Comparison of ENCODE assay signal across 8 mouse cellular contexts in the genomic region with DNA sequence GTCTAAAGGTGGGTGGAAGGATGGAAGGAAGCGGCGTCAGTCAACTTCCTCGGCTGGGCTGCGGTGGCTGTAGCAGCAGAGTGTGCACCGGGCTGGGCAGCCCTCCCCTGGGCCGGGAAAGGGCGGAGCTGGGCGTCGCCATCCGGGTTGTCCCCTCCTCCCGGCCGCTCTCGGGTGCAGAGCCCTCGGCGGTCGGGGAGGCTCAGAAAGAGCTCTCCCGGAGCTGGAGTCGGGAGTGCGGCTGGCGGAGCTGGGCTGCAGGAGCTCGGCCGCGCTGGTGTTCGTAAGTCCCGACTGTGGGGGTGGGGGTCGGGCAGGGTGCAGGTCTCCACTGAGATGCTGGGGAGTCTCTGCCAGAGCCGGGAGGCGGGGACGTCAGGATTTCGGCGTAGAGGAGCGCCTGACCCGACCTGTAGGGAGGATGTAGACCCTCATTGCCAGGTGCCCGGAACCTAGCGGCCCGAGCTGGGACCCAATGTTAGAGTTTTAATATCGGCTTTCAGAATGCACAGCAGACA. TPM values are rescaled to one million over a fixed set of nuclear protein-coding genes. Genes with fewer than 3 reads are reported as not detected.
DNase-seq lines count a peak whose midpoint lies in the region; ATAC-seq and TF ChIP-seq lines count a peak whose summit lies in the region.

A gene (plus strand): TSS at position 203 of the 518 bp plus-strand sequence.

- DNase-seq in cerebellum, adult 11 months = peak; percentile 86
- peak; percentile 82 for DNase-seq in forebrain, postnatal 0 days
- peak; percentile 87 for DNase-seq in heart, postnatal 4 days
- DNase-seq in layer of hippocampus, adult 2 months (ENCODE audit: low spot score in 2 of 2) = peak; percentile 91
- DNase-seq in lung, adult 2 months = peak; percentile 86
- peak; percentile 91 for DNase-seq in testis, postnatal 10 days (ENCODE audit: low spot score)

- no peaks in the 10 kb centered on the region for H3K4me1 ChIP-seq in ES-Bruce4 (ENCODE audit: control insufficient read depth, insufficient read depth, low read length)
- peaks cover 9% of the 10 kb centered on the region for H3K4me1 ChIP-seq in forebrain, postnatal 0 days (ENCODE audit: insufficient read depth)
- H3K4me1 ChIP-seq in lung, adult 2 months (ENCODE audit: control insufficient read depth, insufficient read depth, low read length) = peaks cover 5% of the 10 kb centered on the region
- peaks cover 17% of the 10 kb centered on the region for H3K4me1 ChIP-seq in neural tube, embryonic 15.5 days

- no peak within 1 kb of the TSS for H3K27ac ChIP-seq in ES-Bruce4 (ENCODE audit: insufficient read depth, low read length)
- H3K27ac ChIP-seq in forebrain, postnatal 0 days (ENCODE audit: low read depth, low read length) = peak within 1 kb of the TSS; percentile 83
- peak within 1 kb of the TSS; percentile 94 for H3K27ac ChIP-seq in layer of hippocampus, adult 2 months
- H3K27ac ChIP-seq in neural tube, embryonic 15.5 days (replicated peaks) = peak within 1 kb of the TSS; percentile 81

- H3K27me3 ChIP-seq in ES-Bruce4 (ENCODE audit: control insufficient read depth, insufficient read depth, low read length, poor library complexity, severe bottlenecking) = no peaks in the 10 kb centered on the region
- H3K27me3 ChIP-seq in forebrain, postnatal 0 days (ENCODE audit: insufficient read depth, low read length) = no peaks in the 10 kb centered on the region
- H3K27me3 ChIP-seq in neural tube, embryonic 15.5 days (replicated peaks) = no peaks in the 10 kb centered on the region

- no peaks in the 10 kb centered on the region for H3K9me3 ChIP-seq in ES-Bruce4 (replicated peaks; ENCODE audit: control insufficient read depth, insufficient read depth, low read length, poor library complexity, severe bottlenecking)
- H3K9me3 ChIP-seq in forebrain, postnatal 0 days (ENCODE audit: low read length) = no peaks in the 10 kb centered on the region
- no peaks in the 10 kb centered on the region for H3K9me3 ChIP-seq in neural tube, embryonic 15.5 days (replicated peaks)

- peak; percentile 9 for TF ChIP-seq POLR2A in ES-Bruce4 (IDR thresholded peaks at IDR 0.05; ENCODE audit: insufficient read depth, low read length)
- TF ChIP-seq POLR2A in lung, adult 2 months (IDR thresholded peaks at IDR 0.05; ENCODE audit: borderline replicate concordance, extremely low read depth, low read depth, low read length) = peak; percentile 85

- 0% methylated on average over 37 of the region's 37 CpGs for WGBS in forebrain, postnatal 0 days
- WGBS in lung, adult 2 months = under 1% methylated on average over 37 of the region's 37 CpGs
- WGBS in neural tube, embryonic 15.5 days = 1% methylated on average over 37 of the region's 37 CpGs

- peak within 1 kb of the TSS; percentile 83 for H3K4me3 ChIP-seq in ES-Bruce4 (ENCODE audit: low read depth, low read length)
- H3K4me3 ChIP-seq in forebrain, postnatal 0 days (ENCODE audit: low read depth, low read length) = peak within 1 kb of the TSS; percentile 83
- peak within 1 kb of the TSS; percentile 96 for H3K4me3 ChIP-seq in layer of hippocampus, adult 2 months
- H3K4me3 ChIP-seq in lung, adult 2 months (replicated peaks; ENCODE audit: extremely low read depth, low read depth, low read length) = peak within 1 kb of the TSS; percentile 68
- peak within 1 kb of the TSS; percentile 61 for H3K4me3 ChIP-seq in neural tube, embryonic 15.5 days (replicated peaks)

- peak; percentile 96 for ATAC-seq in forebrain, postnatal 0 days
- peak; percentile 96 for ATAC-seq in neural tube, embryonic 15.5 days (ENCODE audit: low FRiP score)

- no peak for TF ChIP-seq CTCF in ES-Bruce4 (IDR thresholded peaks at IDR 0.05; ENCODE audit: low read depth, low read length)
- no peak for TF ChIP-seq CTCF in forebrain, postnatal 0 days (IDR thresholded peaks at IDR 0.05; ENCODE audit: low read depth)
- no peak for TF ChIP-seq CTCF in layer of hippocampus, adult 2 months (conservative IDR thresholded peaks at IDR 0.05)
- TF ChIP-seq CTCF in lung, adult 2 months (IDR thresholded peaks at IDR 0.05; ENCODE audit: insufficient read depth, low read length) = no peak

- TF ChIP-seq EP300 in ES-Bruce4 (IDR thresholded peaks at IDR 0.05; ENCODE audit: insufficient read depth, low read depth, low read length) = 0 out of 2 replicates have a peak, but pooled peaks have one; percentile 18

- H3K9ac ChIP-seq in ES-Bruce4 (ENCODE audit: low read depth, poor library complexity, severe bottlenecking) = peak within 1 kb of the TSS; percentile 71
- peak within 1 kb of the TSS; percentile 78 for H3K9ac ChIP-seq in forebrain, postnatal 0 days
- peak within 1 kb of the TSS; percentile 64 for H3K9ac ChIP-seq in neural tube, embryonic 15.5 days (replicated peaks)

- no peaks in the 10 kb centered on the region for H3K36me3 ChIP-seq in ES-Bruce4 (ENCODE audit: control insufficient read depth, insufficient read depth, low read length, poor library complexity, severe bottlenecking)
- no peaks in the 10 kb centered on the region for H3K36me3 ChIP-seq in forebrain, postnatal 0 days (ENCODE audit: insufficient read depth)
- H3K36me3 ChIP-seq in neural tube, embryonic 15.5 days = no peaks in the 10 kb centered on the region

- peak within 1 kb of the TSS; percentile 81 for H3K4me2 ChIP-seq in forebrain, postnatal 0 days (ENCODE audit: low read depth)
- peak within 1 kb of the TSS; percentile 86 for H3K4me2 ChIP-seq in neural tube, embryonic 15.5 days

RNA-seq across cellular contexts. Expression of the gene that starts here (rescaled TPM):
- polyA plus RNA-seq in ES-Bruce4 (2011; ENCODE audit: insufficient read depth, insufficient read length, low read depth, missing spikeins) = 4.4 and 4.9 TPM in 2 replicates
- total RNA-seq in forebrain, postnatal 0 days (2014; rRNA removed) = 45.5 and 55.9 TPM in 2 replicates
- 14.9 and 25.8 TPM in 2 replicates for polyA plus RNA-seq in forebrain, postnatal 0 days (2015; fragmentation: Nextera tagmentation; extraction: Ambion mirVana)
- 1 to 10 TPM; 2.4 TPM for total RNA-seq in heart, postnatal 4 days (2021)
- total RNA-seq in layer of hippocampus, adult 2 months (2021) = 100 to 1,000 TPM; 143 to 157 TPM
- polyA plus RNA-seq in lung, adult 2 months (2012; rRNA removed) = 42.6 and 47.2 TPM in 2 replicates
- polyA plus RNA-seq in neural tube, embryonic 15.5 days (2015; fragmentation: Nextera tagmentation; extraction: Ambion mirVana) = 22.4 and 25.8 TPM in 2 replicates

Comparison
In these comparisons a context has a peak if more than half of its experiments do, and no peak if none do; other contexts are left out.
1. RNA of the gene that starts here (total RNA-seq): 143 to 157 TPM in layer of hippocampus, adult 2 months and 45.5 to 55.9 TPM in forebrain, postnatal 0 days; 2.4 TPM in heart, postnatal 4 days; every median in the first group is over 10 times any median in the second.
2. Peak in every context shown above with its lines, with median percentiles within 50 percentile points of each other: H3K4me3 ChIP-seq, H3K9ac ChIP-seq and DNase-seq.